Mouse (Mus musculus) CD8-positive naive resting alpha-beta T cell, adult 2 months (primary cell): ENCODE results near the gene Epb42.
A peak's percentile ranks its signal among the peaks of the same experiment; 100 is the strongest.
"Not testable (repeated sequence)": the region's sequence is repeated elsewhere in the genome, so short reads cannot be mapped to it uniquely, and the experiment has no call there.

ENCODE experiments used
- DNase-seq, 2 experiments: peaks; one replicate each; pipeline ENCODE4 v3.0.0; 2022; ENCODE audit warnings: low read depth in 2 of 2, low spot score in 2 of 2

The Epb42 gene

DNA sequence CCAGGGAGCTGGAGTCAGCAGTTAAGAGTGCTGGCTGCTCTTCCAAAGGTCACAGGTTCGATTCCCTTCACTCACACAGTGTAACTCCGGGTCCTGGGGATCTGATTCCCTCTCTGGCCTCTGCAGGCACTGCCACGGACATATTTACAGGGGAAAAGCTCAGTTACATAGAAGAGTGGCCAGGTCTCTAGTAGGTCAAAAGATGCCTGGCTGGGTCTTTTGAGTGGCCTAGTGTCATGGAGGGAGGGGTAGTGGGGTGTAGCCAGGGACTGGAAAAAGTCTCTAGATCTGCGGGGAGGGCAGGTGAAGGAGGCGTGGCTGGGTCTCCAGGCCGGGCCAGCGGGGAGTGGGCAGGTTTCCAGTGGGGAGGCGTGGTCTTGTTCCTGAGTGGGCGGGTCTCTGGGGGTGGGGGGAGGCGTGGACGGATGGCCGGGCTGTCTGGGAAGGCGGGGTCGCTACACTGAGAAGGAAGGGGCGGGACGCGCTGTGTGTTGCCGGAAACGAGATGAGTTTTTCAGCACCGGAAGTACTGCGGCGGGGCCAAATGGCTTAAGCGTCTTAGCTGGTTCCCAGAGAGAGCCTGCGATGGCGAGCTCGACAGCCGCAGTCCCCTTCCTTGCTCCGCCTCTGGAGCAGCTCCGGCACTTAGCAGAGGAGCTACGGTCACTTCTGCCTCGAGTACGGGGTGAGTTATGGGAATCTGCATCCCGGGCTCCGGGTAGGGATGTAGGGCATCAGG is 28.8 kb downstream of the Epb42 start, which contains the start of gene Ccndbp1:
TSS of gene Ccndbp1 (plus strand) at position 479 of the 739 bp plus-strand sequence.
- DNase-seq = peak; percentile 81 to 87

DNA sequence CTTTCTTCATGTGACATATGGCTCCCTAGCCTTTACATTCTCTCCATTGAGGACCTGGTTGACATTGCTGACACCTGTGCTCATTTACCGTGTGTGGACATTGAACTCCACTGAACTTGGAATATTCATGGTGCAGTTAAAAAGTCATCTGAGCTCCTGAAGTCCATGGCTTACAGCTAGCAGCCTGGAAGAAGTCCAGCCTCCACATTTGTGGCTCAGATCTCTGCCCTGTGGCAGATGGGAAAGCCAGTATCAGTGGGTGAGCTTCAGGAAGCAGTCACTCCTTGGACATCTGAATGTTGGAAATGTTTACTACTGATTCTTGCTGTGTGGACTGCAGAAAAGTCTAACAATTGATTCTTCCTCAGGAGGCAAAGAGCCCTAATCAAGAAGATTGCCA is 29.9 kb downstream of the Epb42 start:
- DNase-seq = no peak

- no peak for DNase-seq
Observed at GRCm38 (mm10) chr2:121004018-121004811, 32.7 kb downstream of the Epb42 start.

GRCm38 (mm10) chr2:121003586-121003985 is 33.3 kb downstream of the Epb42 start:
- DNase-seq = peak in 1 of 2 experiments; percentile 6

- no peak for DNase-seq
Observed at GRCm38 (mm10) chr2:120998863-120999262, 38.0 kb downstream of the Epb42 start.

DNA sequence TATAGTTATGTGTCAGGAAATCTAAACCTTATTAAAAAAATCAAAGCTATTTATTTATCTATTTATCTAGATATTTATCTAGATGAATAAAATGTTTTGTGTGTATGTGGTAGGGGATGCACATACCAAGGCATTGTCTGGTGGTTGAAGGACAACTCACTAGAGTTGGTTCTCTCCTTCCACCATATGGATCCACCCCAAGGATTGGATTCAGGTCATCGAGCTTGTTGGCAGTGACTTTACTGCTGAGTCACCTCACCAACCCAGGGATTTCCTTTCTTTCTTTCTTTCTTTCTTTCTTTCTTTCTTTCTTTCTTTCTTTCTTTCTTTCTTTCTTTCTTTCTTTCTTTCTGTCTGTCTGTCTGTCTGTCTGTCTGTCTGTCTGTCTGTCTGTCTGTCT is 40.3 kb downstream of the Epb42 start:
- DNase-seq = not testable (repeated sequence)

DNA sequence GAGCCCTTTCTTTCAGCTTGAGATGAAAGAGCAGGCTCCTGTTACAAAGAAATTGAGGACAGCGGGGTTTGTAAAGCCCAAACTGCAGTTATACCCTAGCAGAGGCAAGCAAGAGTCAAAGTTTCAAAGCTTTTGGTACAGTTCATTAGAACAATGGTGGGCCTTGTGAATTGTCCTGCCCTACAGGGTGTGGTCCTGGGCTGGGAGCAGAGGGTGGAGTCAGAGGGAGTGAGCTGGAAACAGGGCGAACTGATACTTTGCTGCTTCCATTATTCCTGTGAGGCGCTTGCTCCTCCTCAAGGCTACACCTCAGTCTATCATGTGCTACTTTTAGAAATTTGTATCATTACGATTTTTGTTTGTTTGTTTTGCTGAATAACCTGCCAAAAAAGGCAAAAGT is 45.7 kb downstream of the Epb42 start:
- DNase-seq = no peak

DNA sequence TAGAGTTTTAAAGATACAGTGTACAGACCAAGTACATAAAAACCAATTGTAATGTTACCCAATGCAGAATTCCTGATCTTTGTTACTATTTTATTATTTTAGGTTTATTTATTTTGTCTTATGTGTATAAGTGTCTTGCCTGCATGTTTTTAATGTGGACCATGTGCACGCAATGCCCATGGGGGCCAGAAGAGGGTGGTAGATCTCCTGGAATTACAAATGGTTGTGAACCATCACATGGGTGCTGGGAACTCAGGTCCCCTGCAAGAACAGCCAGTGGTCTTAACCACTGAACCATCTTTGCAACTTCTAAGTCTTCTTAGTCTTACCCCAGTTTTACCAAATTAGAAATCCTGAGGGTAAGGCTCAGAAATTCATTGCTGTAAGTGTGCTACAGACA is 51.6 kb downstream of the Epb42 start:
- DNase-seq = no peak

GRCm38 (mm10) chr2:120983611-120984010 is 53.3 kb downstream of the Epb42 start:
- DNase-seq = no peak

DNA sequence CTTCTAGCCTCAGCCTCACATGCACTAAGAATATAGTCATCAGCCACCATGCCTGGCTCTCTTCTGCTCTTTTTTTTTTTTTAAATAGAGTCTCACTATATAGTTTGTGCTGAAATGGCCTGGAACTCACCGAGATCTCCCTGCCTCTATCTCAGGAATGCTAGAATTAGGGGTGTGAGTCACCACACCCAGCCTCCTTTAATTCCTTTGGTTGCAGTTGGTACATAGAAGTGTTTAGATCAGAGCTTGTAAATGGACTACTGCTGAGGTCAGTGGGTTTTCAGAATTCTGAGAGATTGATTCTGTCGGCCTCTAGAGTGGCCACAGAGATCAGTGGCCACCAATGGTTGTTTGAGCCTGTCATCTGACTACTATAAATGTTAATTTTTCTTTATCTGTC is 56.0 kb downstream of the Epb42 start:
- no peak for DNase-seq

- DNase-seq = no peak
Observed at GRCm38 (mm10) chr2:120979819-120980218, 57.1 kb downstream of the Epb42 start.

GRCm38 (mm10) chr2:120978693-120979037 is 58.2 kb downstream of the Epb42 start:
- DNase-seq = no peak

- DNase-seq = no peak
Observed at GRCm38 (mm10) chr2:120977926-120978692, 58.8 kb downstream of the Epb42 start.

DNA sequence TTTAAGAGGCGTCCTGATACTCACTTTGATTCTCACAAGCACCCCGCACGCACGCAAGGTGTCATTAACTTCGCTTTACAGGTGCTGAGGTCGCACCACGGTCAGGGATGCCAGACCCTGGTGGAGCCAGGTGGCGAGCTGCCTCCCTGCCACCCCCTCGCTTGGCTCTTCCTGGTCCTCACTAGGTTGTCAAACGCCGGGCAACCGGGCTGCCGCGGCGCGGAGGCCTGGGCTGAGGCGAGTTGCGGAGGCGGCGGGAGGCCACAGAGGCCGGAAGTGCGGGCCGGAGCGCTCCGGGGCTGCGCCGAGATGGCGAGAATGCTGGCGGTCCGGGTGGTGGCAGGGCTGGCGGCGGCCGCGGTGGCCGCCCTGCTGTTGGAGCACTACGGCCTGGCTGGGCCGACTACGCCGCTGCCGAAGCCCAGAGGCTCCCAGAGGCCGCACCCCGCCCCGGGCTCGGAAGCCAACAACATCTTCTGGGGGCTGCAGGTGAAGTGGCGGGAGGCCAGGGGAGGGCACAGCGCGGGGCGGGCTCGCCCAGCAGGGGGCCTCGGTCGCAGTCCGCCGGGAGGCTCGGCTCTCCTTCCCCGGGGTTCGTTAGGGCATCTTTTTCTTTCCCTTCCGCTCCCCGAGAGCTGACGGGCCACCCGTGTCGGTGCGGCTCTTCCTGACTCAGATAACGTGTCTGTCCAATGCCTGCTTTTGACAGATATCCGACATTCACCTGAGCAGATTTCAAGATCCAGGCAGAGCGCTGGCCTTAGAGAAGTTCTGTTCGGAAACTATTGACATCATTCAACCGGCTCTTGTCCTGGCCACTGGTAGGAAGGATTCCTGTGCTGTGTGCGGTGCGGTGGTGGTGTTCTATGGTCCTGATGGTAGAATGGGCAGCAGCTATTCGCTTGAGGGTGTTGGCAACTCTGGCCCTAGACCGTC is 59.6 kb downstream of the Epb42 start, which contains the start of gene Tmem62:
TSS of gene Tmem62 (plus strand) at position 28 of the 936 bp plus-strand sequence.
- peak; percentile 65 to 68 for DNase-seq

- DNase-seq = no peak
Observed at GRCm38 (mm10) chr2:120976308-120976707, 60.6 kb downstream of the Epb42 start.

- DNase-seq = no peak
Observed at GRCm38 (mm10) chr2:120972964-120973363, 63.9 kb downstream of the Epb42 start.

- DNase-seq = not testable (repeated sequence)
Observed at GRCm38 (mm10) chr2:120972257-120972656, 64.6 kb downstream of the Epb42 start.

DNA sequence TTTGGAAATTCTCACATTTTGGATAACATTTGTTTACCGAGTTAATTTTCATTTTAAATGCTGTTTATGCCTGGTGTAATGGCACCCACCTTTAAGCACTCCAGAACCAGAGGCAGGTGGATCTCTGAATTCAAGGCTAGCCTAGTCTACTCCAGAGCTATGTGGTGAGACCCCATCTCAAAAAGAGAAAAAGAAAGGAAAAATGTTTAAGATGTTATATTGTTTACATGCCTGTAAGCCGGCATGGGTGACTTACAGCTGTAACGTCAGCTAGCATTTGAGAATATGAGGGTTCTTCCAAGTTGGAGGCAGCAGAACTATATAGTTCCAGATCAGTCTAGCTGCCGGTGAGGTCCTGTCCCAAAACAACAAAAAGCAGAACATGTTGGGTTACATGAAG is 65.1 kb downstream of the Epb42 start:
- DNase-seq = no peak

- DNase-seq = peak; percentile 83 to 84
Observed at GRCm38 (mm10) chr2:120970559-120971080, 66.3 kb downstream of the Epb42 start, which contains the start of gene Ubr1. Ubr1 (minus strand) TSS chr2:120970715.

GRCm38 (mm10) chr2:120970045-120970539 is 66.8 kb downstream of the Epb42 start:
- no peak for DNase-seq
